Mouse (Mus musculus) lung, embryonic 16.5 days (tissue): ENCODE data around the gene Gm10073. TPM values are rescaled to one million over a fixed set of nuclear protein-coding genes. Genes with fewer than 3 reads are reported as not detected.
"Not testable (repeated sequence)": the region's sequence is repeated elsewhere in the genome, so short reads cannot be mapped to it uniquely, and the experiment has no call there.

ENCODE experiments used
- ATAC-seq: fragments of 200-750 bp; cut with Nextera tagmentation; 2 replicates; pipeline ENCODE4 v1.8.0; 2017; ENCODE audit warnings: low read depth, mild to moderate bottlenecking, moderate library complexity
- H3K27ac ChIP-seq: fragments of 300-500 bp; sonication (generic); 2 replicates; pipeline ENCODE4 v1.5.1; 2014; ENCODE audit warnings: mild to moderate bottlenecking, control low read depth, low read length
- H3K27me3 ChIP-seq: fragments of 300-500 bp; sonication (generic); 2 replicates; pipeline ENCODE4 v1.6.1; 2014; ENCODE audit warnings: low read depth, low read length, mixed read lengths; ENCODE audit not compliant: control insufficient read depth, insufficient read depth
- H3K36me3 ChIP-seq: fragments of 300-500 bp; sonication (generic); 2 replicates; pipeline ENCODE4 v1.6.1; 2014; ENCODE audit warnings: low read length; ENCODE audit not compliant: control insufficient read depth, insufficient read depth
- H3K4me1 ChIP-seq: fragments of 300-500 bp; sonication (generic); replicated peaks from 2 replicates; pipeline ENCODE4 v1.6.1; 2014; ENCODE audit warnings: low read length, mixed read lengths; ENCODE audit not compliant: control insufficient read depth, insufficient read depth
- H3K4me2 ChIP-seq: fragments of 300-500 bp; sonication (generic); 2 replicates; pipeline ENCODE4 v1.6.1; 2014; ENCODE audit warnings: low read depth, low read length, control low read depth
- H3K4me3 ChIP-seq: fragments of 300-500 bp; sonication (generic); 2 replicates; pipeline ENCODE4 v1.5.1; 2014; ENCODE audit warnings: mild to moderate bottlenecking, low read length, control low read depth
- H3K9ac ChIP-seq: fragments of 300-500 bp; sonication (generic); 2 replicates; pipeline ENCODE4 v1.6.1; 2014; ENCODE audit warnings: low read length, control low read depth
- H3K9me3 ChIP-seq: fragments of 300-500 bp; sonication (generic); 2 replicates; pipeline ENCODE4 v1.6.1; 2016; ENCODE audit warnings: low read length; ENCODE audit not compliant: control insufficient read depth
- WGBS: fragments of 180-500 bp; shearing (Covaris S2); extraction: QIAGEN DNeasy Blood & Tissue Kit; methylation state at CpG from one replicate; pipeline ENCODE4 v1.1.7; 2014; 5-methylcytosine and 5-hydroxymethylcytosine counted together
- polyA plus RNA-seq: library from polyadenylated mRNA; unstranded; fragments of >200 nt; fragmentation: Nextera tagmentation; extraction: Ambion mirVana; gene quantifications from 2 replicates; pipeline ENCODE4 v1.2.1, GENCODE M21; 2015

Gm10073 gene
- polyA plus RNA-seq, 1 experiment from 2014 or later = 10.5 TPM

- no peaks in the 10 kb centered on the region for H3K36me3 ChIP-seq
- no peak overlapping the region for H3K4me3 ChIP-seq
- WGBS = 29% methylated on average over 5 of the region's 5 CpGs
- no peak overlapping the region for H3K4me2 ChIP-seq
- H3K4me1 ChIP-seq = peaks cover 42% of the 10 kb centered on the region
- no peak overlapping the region for H3K9ac ChIP-seq
- H3K27me3 ChIP-seq = no peaks in the 10 kb centered on the region
- no peak for ATAC-seq
- no peak overlapping the region for H3K27ac ChIP-seq
- H3K9me3 ChIP-seq = no peaks in the 10 kb centered on the region
Observed at GRCm38 (mm10) chr8:106614704-106615103, 41.4 kb upstream of the Gm10073 start.

GRCm38 (mm10) chr8:106612047-106612446 is 38.8 kb upstream of the Gm10073 start:
- H3K4me2 ChIP-seq = 0 out of 2 replicates have a peak overlapping the region, but pooled peaks have one; percentile 4
- H3K36me3 ChIP-seq = no peaks in the 10 kb centered on the region
- no peak overlapping the region for H3K9ac ChIP-seq
- WGBS = 42% methylated on average over 3 of the region's 3 CpGs
- no peaks in the 10 kb centered on the region for H3K9me3 ChIP-seq
- no peaks in the 10 kb centered on the region for H3K27me3 ChIP-seq
- no peak overlapping the region for H3K4me3 ChIP-seq
- peak overlapping the region; percentile 90 for H3K27ac ChIP-seq
- peaks cover 35% of the 10 kb centered on the region for H3K4me1 ChIP-seq
- no peak for ATAC-seq

DNA sequence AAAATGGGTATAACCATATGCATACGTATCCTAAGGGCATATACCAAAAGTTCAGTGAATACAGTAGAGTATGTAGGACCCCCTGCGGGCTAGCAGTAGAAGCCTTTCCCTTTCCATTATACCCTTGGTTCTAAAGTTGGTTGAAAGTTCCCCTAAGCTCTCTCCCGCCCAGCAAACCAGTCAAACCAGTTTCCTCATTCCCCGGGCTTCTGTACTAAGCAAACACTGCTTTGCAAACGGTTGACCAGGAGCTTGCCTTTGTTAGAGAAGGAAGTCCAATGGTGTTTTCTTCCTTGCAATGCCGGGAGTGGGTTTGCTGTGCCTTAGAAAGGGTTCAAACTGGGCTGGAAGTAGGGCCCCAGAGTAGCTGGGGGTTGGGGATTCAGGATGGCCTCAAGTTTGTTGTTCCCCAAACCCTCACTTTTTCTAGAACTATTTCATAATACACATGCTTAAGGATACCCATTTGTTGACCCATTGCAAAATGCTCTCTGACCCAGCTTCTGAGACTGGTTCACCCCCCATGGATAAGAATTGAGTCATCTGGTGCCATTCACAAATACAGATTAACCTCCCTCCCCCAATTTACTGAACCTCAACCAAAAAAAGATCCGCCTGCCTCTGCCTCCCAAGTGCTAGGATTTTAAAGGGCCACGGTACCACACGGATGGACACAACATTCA is 37.8 kb upstream of the Gm10073 start:
- 47% methylated on average over 9 of the region's 9 CpGs for WGBS
- peak; percentile 80 for ATAC-seq
- Histone ChIP-seq H3K4me3 (no peak overlapping the region), H3K9me3 (no peaks in the 10 kb centered on the region), H3K36me3 (no peaks in the 10 kb centered on the region), H3K4me1 (peaks cover 30% of the 10 kb centered on the region), H3K9ac (no peak overlapping the region), H3K4me2 (peak overlapping the region; percentile 7; the same call in 1 of the 2 replicates), H3K27me3 (no peaks in the 10 kb centered on the region; the same call in 1 of the 2 replicates), H3K27ac (peak overlapping the region; percentile 90)

DNA sequence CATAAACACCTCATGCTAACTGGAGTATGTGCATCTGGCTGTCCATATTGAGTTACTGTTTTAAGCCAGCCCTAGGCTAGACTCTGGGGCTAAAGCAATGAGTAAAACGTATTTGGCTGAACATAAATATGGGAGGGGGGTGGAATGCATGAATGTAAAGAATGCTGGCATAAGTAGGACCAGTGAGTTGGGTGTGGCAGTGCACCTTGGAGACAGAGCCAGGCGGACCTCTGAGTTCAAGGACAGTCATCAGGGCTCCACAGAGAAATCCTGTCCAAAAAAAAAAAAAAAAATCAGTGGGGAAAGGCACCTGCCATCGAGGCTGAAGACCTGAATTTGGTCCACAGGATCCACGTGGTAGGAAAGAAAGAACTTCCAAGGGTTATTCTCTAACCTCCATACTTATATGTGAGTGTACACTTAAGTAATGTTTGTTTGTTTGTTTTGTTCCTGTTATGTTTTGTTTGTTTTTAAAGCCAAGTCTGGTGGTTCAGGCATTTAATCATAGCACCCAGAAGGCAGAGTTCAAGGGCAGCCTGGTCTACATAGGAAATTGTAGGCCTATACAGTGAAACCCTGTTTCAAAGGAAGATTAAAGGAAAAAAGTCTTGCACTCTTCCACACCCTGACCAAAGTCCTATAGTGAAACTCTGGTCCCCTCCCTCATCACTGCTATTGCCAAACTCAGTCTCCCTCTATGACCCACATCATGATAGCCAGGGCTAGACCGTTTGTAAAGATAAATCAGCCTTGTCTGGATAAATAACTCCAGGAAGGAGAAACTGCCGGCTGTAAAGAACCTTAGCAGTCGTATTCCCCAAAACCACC is 36.0 kb upstream of the Gm10073 start:
- WGBS = 35% methylated on average over 7 of the region's 7 CpGs
- ATAC-seq = no peak
- H3K27ac ChIP-seq = peak overlapping the region; percentile 90; the same call in 1 of the 2 replicates

GRCm38 (mm10) chr8:106608425-106608824 is 35.2 kb upstream of the Gm10073 start:
- Histone ChIP-seq H3K4me2 (no peak overlapping the region), H3K9ac (no peak overlapping the region), H3K36me3 (no peaks in the 10 kb centered on the region), H3K27ac (peak overlapping the region; percentile 41), H3K9me3 (no peaks in the 10 kb centered on the region), H3K27me3 (peaks cover 17% of the 10 kb centered on the region), H3K4me3 (no peak overlapping the region), H3K4me1 (peaks cover 25% of the 10 kb centered on the region)
- WGBS = 26% methylated on average over 3 of the region's 3 CpGs
- ATAC-seq = no peak

More for the DNA sequence above, 36.0 kb upstream of the Gm10073 start:
- Histone ChIP-seq H3K4me1 (peaks cover 24% of the 10 kb centered on the region), H3K27me3 (peaks cover 9% of the 10 kb centered on the region; the same call in 1 of the 2 replicates), H3K36me3 (no peaks in the 10 kb centered on the region), H3K4me3 (no peak overlapping the region), H3K4me2 (no peak overlapping the region), H3K9ac (no peak overlapping the region), H3K9me3 (no peaks in the 10 kb centered on the region)

DNA sequence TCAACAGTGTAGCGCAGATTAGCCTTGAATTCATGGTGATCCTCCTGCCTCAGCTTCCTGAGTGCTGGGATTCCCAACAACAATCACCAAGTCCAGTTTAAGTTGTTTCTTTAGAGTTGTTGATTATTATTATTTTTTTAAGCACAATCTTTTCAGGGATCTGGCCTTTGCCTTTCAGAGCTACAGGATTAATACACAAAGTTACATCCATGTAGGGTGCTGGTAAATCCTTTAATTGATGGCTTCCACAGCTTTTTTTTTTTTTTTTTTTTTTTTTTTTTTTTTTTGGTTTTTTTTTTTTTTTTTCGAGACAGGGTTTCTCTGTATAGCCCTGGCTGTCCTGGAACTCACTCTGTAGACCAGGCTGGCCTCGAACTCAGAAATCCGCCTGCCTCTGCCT is 34.5 kb upstream of the Gm10073 start:
- H3K27ac ChIP-seq, H3K4me3 ChIP-seq, H3K9me3 ChIP-seq, ATAC-seq, H3K36me3 ChIP-seq, H3K9ac ChIP-seq, H3K4me2 ChIP-seq: not testable (repeated sequence)
- WGBS = 74% methylated on average over 4 of the region's 4 CpGs
- peaks cover 24% of the 10 kb centered on the region for H3K27me3 ChIP-seq
- H3K4me1 ChIP-seq = peaks cover 26% of the 10 kb centered on the region

DNA sequence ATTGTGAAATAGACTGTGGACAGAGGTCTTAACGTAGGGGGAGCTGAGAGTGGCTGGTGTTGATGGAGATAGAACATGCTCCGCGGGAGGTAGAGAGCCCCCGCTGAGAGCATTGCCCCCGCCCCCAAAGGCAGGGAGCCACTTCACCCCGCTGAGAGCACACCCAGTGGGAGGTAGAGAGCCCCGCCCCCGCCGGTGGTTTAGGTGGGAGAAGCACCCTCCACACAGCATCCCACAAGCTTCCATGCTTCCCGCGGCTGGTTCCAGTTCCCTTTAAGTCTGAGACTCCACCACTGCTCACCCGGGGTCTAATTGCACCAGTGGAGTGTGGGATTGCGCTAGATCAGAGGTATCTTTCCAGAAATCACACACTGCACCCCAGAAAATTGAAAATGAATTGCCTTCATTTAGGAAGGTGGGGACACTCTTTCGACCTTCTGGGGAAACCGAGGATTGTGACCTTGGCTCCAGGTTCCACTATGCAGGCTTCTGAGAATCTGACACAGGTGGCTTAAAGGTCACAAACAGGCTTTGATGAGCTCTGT is 33.4 kb upstream of the Gm10073 start:
- ATAC-seq = no peak
- Histone ChIP-seq H3K27ac (no peak overlapping the region), H3K4me1 (peaks cover 19% of the 10 kb centered on the region), H3K9me3 (no peaks in the 10 kb centered on the region), H3K4me3 (0 out of 2 replicates have a peak overlapping the region, but pooled peaks have one; percentile 4), H3K36me3 (no peaks in the 10 kb centered on the region), H3K9ac (peak overlapping the region; percentile 22; the same call in 1 of the 2 replicates), H3K4me2 (peak overlapping the region; percentile 47; the same call in 1 of the 2 replicates), H3K27me3 (peaks cover 32% of the 10 kb centered on the region)
- 22% methylated on average over 13 of the region's 15 CpGs for WGBS

DNA sequence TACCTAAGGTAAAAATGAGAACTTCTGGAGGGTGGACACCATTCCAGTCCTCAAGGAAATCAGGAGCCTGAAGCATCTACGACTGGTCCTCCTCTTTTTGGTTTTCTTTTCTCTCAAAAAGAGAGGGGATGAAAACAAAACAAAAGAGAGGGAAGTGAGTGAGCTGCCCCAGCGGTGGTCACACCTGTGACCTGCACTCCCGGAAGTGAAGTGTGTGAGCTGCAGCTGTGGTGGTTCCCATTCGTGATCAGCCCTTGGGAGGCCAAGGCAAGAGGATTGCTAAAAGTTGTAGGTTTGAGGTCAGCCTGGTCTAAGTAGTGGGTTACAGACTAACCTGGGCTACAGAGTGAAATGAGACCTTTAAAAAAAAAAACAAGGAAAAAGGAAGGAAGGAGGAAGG is 32.9 kb upstream of the Gm10073 start:
- H3K9me3 ChIP-seq = no peaks in the 10 kb centered on the region
- H3K36me3 ChIP-seq = no peaks in the 10 kb centered on the region
- peaks cover 32% of the 10 kb centered on the region for H3K27me3 ChIP-seq
- no peak overlapping the region for H3K4me3 ChIP-seq
- WGBS = 22% methylated on average over 4 of the region's 4 CpGs
- no peak overlapping the region for H3K9ac ChIP-seq
- H3K27ac ChIP-seq = no peak overlapping the region
- no peak for ATAC-seq
- H3K4me1 ChIP-seq = peaks cover 17% of the 10 kb centered on the region
- peak overlapping the region; percentile 47 for H3K4me2 ChIP-seq

DNA sequence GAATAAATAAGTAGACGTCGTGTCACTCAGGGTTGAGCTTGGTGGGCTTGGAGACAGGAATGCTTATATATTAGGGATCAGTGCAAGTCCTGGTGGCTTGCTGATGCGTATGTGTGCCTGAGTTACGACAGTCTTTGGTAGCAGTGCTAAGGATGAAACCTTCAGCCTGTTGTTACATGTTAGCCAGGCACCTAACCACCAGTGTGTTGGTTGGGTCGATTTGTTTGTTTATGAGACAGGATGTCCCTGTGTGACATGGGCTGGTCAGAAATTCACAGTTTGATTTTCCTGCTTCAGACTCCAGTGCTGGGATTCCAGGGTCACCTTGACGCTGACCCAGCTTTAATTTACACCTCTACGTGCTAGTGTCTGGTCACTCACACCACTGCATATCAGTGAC is 32.4 kb upstream of the Gm10073 start:
- Histone ChIP-seq H3K4me2 (peak overlapping the region; percentile 47), H3K27me3 (peaks cover 32% of the 10 kb centered on the region), H3K9ac (no peak overlapping the region), H3K27ac (no peak overlapping the region), H3K9me3 (no peaks in the 10 kb centered on the region), H3K4me3 (no peak overlapping the region; the same call in 1 of the 2 replicates), H3K4me1 (peaks cover 17% of the 10 kb centered on the region), H3K36me3 (no peaks in the 10 kb centered on the region)
- no peak for ATAC-seq
- WGBS = 37% methylated on average over 7 of the region's 7 CpGs
